Mouse (Mus musculus) naive thymus-derived CD4-positive, alpha-beta T cell, adult 2 months (primary cell): ENCODE measurements at regions not wholly inside any gene's neighbourhood (a gene's known extent, or its start where the extent isn't known, plus 50 kb on each side); places are given as distances from the start of the nearest gene placed in this dataset.

Experiments
- DNase-seq: peaks from one replicate; pipeline ENCODE4 v3.0.0-alpha.2; 2011; ENCODE audit warnings: low read depth

GRCm38 (mm10) chr5:75880088-75880684 lies 98.1 kb downstream of the Kdr start:
- no peak for DNase-seq

GRCm38 (mm10) chr5:75878361-75878760 lies 99.9 kb downstream of the Kdr start:
- no peak for DNase-seq

GRCm38 (mm10) chr5:75877609-75877971 lies 100.7 kb downstream of the Kdr start:
- no peak for DNase-seq

GRCm38 (mm10) chr5:75876871-75877608 lies 101.2 kb downstream of the Kdr start:
- no peak for DNase-seq

- DNase-seq, result peak; percentile 39
Observed at GRCm38 (mm10) chr5:75871120-75871519, 107.1 kb downstream of the Kdr start.

GRCm38 (mm10) chr5:75870666-75871065 lies 107.6 kb downstream of the Kdr start:
- DNase-seq, result no peak

GRCm38 (mm10) chr5:75869535-75869934 lies 108.7 kb downstream of the Kdr start:
- no peak for DNase-seq

GRCm38 (mm10) chr5:75865096-75865495 lies 113.2 kb downstream of the Kdr start:
- no peak for DNase-seq

- no peak for DNase-seq
Observed at GRCm38 (mm10) chr5:75863358-75863757, 114.9 kb downstream of the Kdr start.

GRCm38 (mm10) chr5:75862630-75862991 lies 115.6 kb downstream of the Kdr start:
- DNase-seq, result peak; percentile 15

GRCm38 (mm10) chr5:75861916-75862629 lies 116.2 kb downstream of the Kdr start:
- DNase-seq, result no peak

GRCm38 (mm10) chr5:75859316-75859836 lies 118.9 kb downstream of the Kdr start:
- DNase-seq, result no peak

GRCm38 (mm10) chr5:75850855-75851254 lies 127.4 kb downstream of the Kdr start:
- no peak for DNase-seq

GRCm38 (mm10) chr5:75847966-75848365 lies 130.3 kb downstream of the Kdr start:
- DNase-seq, result no peak

GRCm38 (mm10) chr5:75847341-75847740 lies 130.9 kb downstream of the Kdr start:
- DNase-seq, result no peak

GRCm38 (mm10) chr5:75846016-75846415 lies 132.2 kb downstream of the Kdr start:
- DNase-seq, result no peak

- no peak for DNase-seq
Observed at GRCm38 (mm10) chr5:75843807-75844206, 134.5 kb downstream of the Kdr start.

- no peak for DNase-seq
Observed at GRCm38 (mm10) chr5:75840421-75840820, 137.8 kb downstream of the Kdr start.

GRCm38 (mm10) chr5:75835556-75835961 lies 142.7 kb downstream of the Kdr start:
- DNase-seq, result peak; percentile 9

- no peak for DNase-seq
Observed at GRCm38 (mm10) chr5:75834766-75835555, 143.3 kb downstream of the Kdr start.

GRCm38 (mm10) chr5:75832341-75832740 lies 145.9 kb downstream of the Kdr start:
- no peak for DNase-seq
